Mouse (Mus musculus): ENCODE measurements around the gene Gjb4. TPM values are rescaled to one million over a fixed set of nuclear protein-coding genes. Genes with fewer than 3 reads are reported as not detected.

The Gjb4 gene
- polyA plus RNA-seq, 1 experiment = 3.0 TPM

GRCm38 (mm10) chr4:127331171-127331570, 22.7 kb downstream of the Gjb4 start:
- no peak overlapping the region for H3K4me3 ChIP-seq
- no peak overlapping the region for H3K4me2 ChIP-seq (ENCODE audit: low read depth)
- no peaks in the 10 kb centered on the region for H3K79me2 ChIP-seq (ENCODE audit: control insufficient read depth, insufficient read depth)
- H3K27me3 ChIP-seq (ENCODE audit: control insufficient read depth, insufficient read depth, insufficient read length) = no peaks in the 10 kb centered on the region
- no peaks in the 10 kb centered on the region for H3K36me3 ChIP-seq (ENCODE audit: control insufficient read depth, insufficient read depth)
- H3ac ChIP-seq (ENCODE audit: control insufficient read depth, insufficient read length) = no peak overlapping the region
- TF ChIP-seq MYOD1 (IDR thresholded peaks at IDR 0.05; ENCODE audit: control insufficient read depth in 1 of 3, insufficient read length in 2 of 3, low read depth in 2 of 3) (no peak), TCF3 (IDR thresholded peaks at IDR 0.05; ENCODE audit: insufficient read length, low read depth) (no peak), CEBPB (IDR thresholded peaks at IDR 0.05; ENCODE audit: insufficient read depth, poor library complexity, severe bottlenecking) (no peak), USF1 (IDR thresholded peaks at IDR 0.05; ENCODE audit: low read depth) (no peak), MYOG (IDR thresholded peaks at IDR 0.05; ENCODE audit: control insufficient read depth in 1 of 3, insufficient read depth in 1 of 3, insufficient read length in 2 of 3, low read depth in 2 of 3) (no peak), POLR2AphosphoS2 (IDR thresholded peaks at IDR 0.05; ENCODE audit: insufficient read length, low read depth) (no peak), REST (IDR thresholded peaks at IDR 0.05; ENCODE audit: insufficient read depth, insufficient read length) (no peak), TCF12 (IDR thresholded peaks at IDR 0.05; ENCODE audit: insufficient read depth, poor library complexity, severe bottlenecking) (no peak), SRF (IDR thresholded peaks at IDR 0.05; ENCODE audit: control insufficient read depth, insufficient read length, low read depth) (no peak), E2F4 (IDR thresholded peaks at IDR 0.05; ENCODE audit: insufficient read depth) (no peak), POLR2A (IDR thresholded peaks at IDR 0.05; ENCODE audit: insufficient read length, low read depth) (no peak), MAX (IDR thresholded peaks at IDR 0.05; ENCODE audit: low read depth) (no peak)

- no peak within 1 kb of the TSS for H3K4me2 ChIP-seq (ENCODE audit: low read depth)
- TF ChIP-seq MYOD1 (IDR thresholded peaks at IDR 0.05; ENCODE audit: control insufficient read depth in 1 of 3, insufficient read length in 2 of 3, low read depth in 2 of 3) (no peak), POLR2AphosphoS2 (IDR thresholded peaks at IDR 0.05; ENCODE audit: insufficient read length, low read depth) (no peak), MAX (IDR thresholded peaks at IDR 0.05; ENCODE audit: low read depth) (no peak), SRF (IDR thresholded peaks at IDR 0.05; ENCODE audit: control insufficient read depth, insufficient read length, low read depth) (no peak), REST (IDR thresholded peaks at IDR 0.05; ENCODE audit: insufficient read depth, insufficient read length) (no peak), TCF3 (IDR thresholded peaks at IDR 0.05; ENCODE audit: insufficient read length, low read depth) (no peak), MYOG (IDR thresholded peaks at IDR 0.05; ENCODE audit: control insufficient read depth in 1 of 3, insufficient read depth in 1 of 3, insufficient read length in 2 of 3, low read depth in 2 of 3) (no peak), POLR2A (IDR thresholded peaks at IDR 0.05; ENCODE audit: insufficient read length, low read depth) (no peak), USF1 (IDR thresholded peaks at IDR 0.05; ENCODE audit: low read depth) (no peak), TCF12 (IDR thresholded peaks at IDR 0.05; ENCODE audit: insufficient read depth, poor library complexity, severe bottlenecking) (no peak), E2F4 (IDR thresholded peaks at IDR 0.05; ENCODE audit: insufficient read depth) (no peak), CEBPB (IDR thresholded peaks at IDR 0.05; ENCODE audit: insufficient read depth, poor library complexity, severe bottlenecking) (no peak)
- H3K79me2 ChIP-seq (ENCODE audit: control insufficient read depth, insufficient read depth) = no peaks in the 10 kb centered on the region
- no peaks in the 10 kb centered on the region for H3K27me3 ChIP-seq (ENCODE audit: control insufficient read depth, insufficient read depth, insufficient read length)
- no peaks in the 10 kb centered on the region for H3K36me3 ChIP-seq (ENCODE audit: control insufficient read depth, insufficient read depth)
- H3K4me3 ChIP-seq = no peak within 1 kb of the TSS
- no peak within 1 kb of the TSS for H3ac ChIP-seq (ENCODE audit: control insufficient read depth, insufficient read length)
Measured at GRCm38 (mm10) chr4:127330181-127331100, 23.4 kb downstream of the Gjb4 start, which contains the start of gene Gjb3. Gjb3 (minus strand) TSS chr4:127330844.

- H3K36me3 ChIP-seq (ENCODE audit: control insufficient read depth, insufficient read depth) = no peaks in the 10 kb centered on the region
- H3K4me3 ChIP-seq = no peak overlapping the region
- no peak overlapping the region for H3K4me2 ChIP-seq (ENCODE audit: low read depth)
- H3K27me3 ChIP-seq (ENCODE audit: control insufficient read depth, insufficient read depth, insufficient read length) = no peaks in the 10 kb centered on the region
- no peak for TF ChIP-seq USF1 (IDR thresholded peaks at IDR 0.05; ENCODE audit: low read depth)
- no peak for TF ChIP-seq TCF3 (IDR thresholded peaks at IDR 0.05; ENCODE audit: insufficient read length, low read depth)
- TF ChIP-seq SRF (IDR thresholded peaks at IDR 0.05; ENCODE audit: control insufficient read depth, insufficient read length, low read depth) = no peak
- TF ChIP-seq MYOG (IDR thresholded peaks at IDR 0.05; ENCODE audit: control insufficient read depth in 1 of 3, insufficient read depth in 1 of 3, insufficient read length in 2 of 3, low read depth in 2 of 3) = no peak
- no peak for TF ChIP-seq CEBPB (IDR thresholded peaks at IDR 0.05; ENCODE audit: insufficient read depth, poor library complexity, severe bottlenecking)
- no peak for TF ChIP-seq MAX (IDR thresholded peaks at IDR 0.05; ENCODE audit: low read depth)
- TF ChIP-seq E2F4 (IDR thresholded peaks at IDR 0.05; ENCODE audit: insufficient read depth) = no peak
- no peak for TF ChIP-seq MYOD1 (IDR thresholded peaks at IDR 0.05; ENCODE audit: control insufficient read depth in 1 of 3, insufficient read length in 2 of 3, low read depth in 2 of 3)
- H3K79me2 ChIP-seq (ENCODE audit: control insufficient read depth, insufficient read depth) = no peaks in the 10 kb centered on the region
- no peak overlapping the region for H3ac ChIP-seq (ENCODE audit: control insufficient read depth, insufficient read length)
Measured at GRCm38 (mm10) chr4:127329751-127330150, 24.1 kb downstream of the Gjb4 start.

GRCm38 (mm10) chr4:127329046-127329445, 24.8 kb downstream of the Gjb4 start:
- Histone ChIP-seq H3K79me2 (ENCODE audit: control insufficient read depth, insufficient read depth) (no peaks in the 10 kb centered on the region), H3K36me3 (ENCODE audit: control insufficient read depth, insufficient read depth) (no peaks in the 10 kb centered on the region), H3K27me3 (ENCODE audit: control insufficient read depth, insufficient read depth, insufficient read length) (no peaks in the 10 kb centered on the region), H3ac (ENCODE audit: control insufficient read depth, insufficient read length) (no peak overlapping the region), H3K4me3 (no peak overlapping the region), H3K4me2 (ENCODE audit: low read depth) (no peak overlapping the region)
- no peak for TF ChIP-seq E2F4 (IDR thresholded peaks at IDR 0.05; ENCODE audit: insufficient read depth)
- no peak for TF ChIP-seq SRF (IDR thresholded peaks at IDR 0.05; ENCODE audit: control insufficient read depth, insufficient read length, low read depth)
- TF ChIP-seq CEBPB (IDR thresholded peaks at IDR 0.05; ENCODE audit: insufficient read depth, poor library complexity, severe bottlenecking) = no peak
- no peak for TF ChIP-seq POLR2A (IDR thresholded peaks at IDR 0.05; ENCODE audit: insufficient read length, low read depth)
- no peak for TF ChIP-seq MYOG (IDR thresholded peaks at IDR 0.05; ENCODE audit: control insufficient read depth in 1 of 3, insufficient read depth in 1 of 3, insufficient read length in 2 of 3, low read depth in 2 of 3)
- no peak for TF ChIP-seq REST (IDR thresholded peaks at IDR 0.05; ENCODE audit: insufficient read depth, insufficient read length)
- no peak for TF ChIP-seq USF1 (IDR thresholded peaks at IDR 0.05; ENCODE audit: low read depth)
- no peak for TF ChIP-seq TCF12 (IDR thresholded peaks at IDR 0.05; ENCODE audit: insufficient read depth, poor library complexity, severe bottlenecking)
- TF ChIP-seq MYOD1 (IDR thresholded peaks at IDR 0.05; ENCODE audit: control insufficient read depth in 1 of 3, insufficient read length in 2 of 3, low read depth in 2 of 3) = no peak
- TF ChIP-seq TCF3 (IDR thresholded peaks at IDR 0.05; ENCODE audit: insufficient read length, low read depth) = no peak
- no peak for TF ChIP-seq MAX (IDR thresholded peaks at IDR 0.05; ENCODE audit: low read depth)
- no peak for TF ChIP-seq POLR2AphosphoS2 (IDR thresholded peaks at IDR 0.05; ENCODE audit: insufficient read length, low read depth)
